Comparison of ENCODE assay signal across 9 mouse cellular contexts in genomic region chr9:58458341-58458740, GRCm38 (mm10). TPM values are rescaled to one million over a fixed set of nuclear protein-coding genes. Genes with fewer than 3 reads are reported as not detected.
DNase-seq lines count a peak whose midpoint lies in the region; ATAC-seq and TF ChIP-seq lines count a peak whose summit lies in the region.
"Had no signal": no experiment of that assay in that cellular context is flagged by ENCODE, and none has a peak within 500 bp of the region (broad histone marks: within the 10 kb centered on the region; RNA-seq: fewer than 3 reads in every experiment).

No protein-coding gene starts in this region.

- TF ChIP-seq EP300 in liver, postnatal 0 days (IDR thresholded peaks at IDR 0.05; ENCODE audit: low read depth) = no peak

- no peak for ATAC-seq in cerebellum, adult (ENCODE audit: insufficient number of reproducible peaks, low FRiP score, low TSS enrichment)
- ATAC-seq in liver, postnatal 0 days = no peak
- ATAC-seq in liver, embryonic 11.5 days (replicated peaks; ENCODE audit: low FRiP score) = no peak

- H3K4me3 ChIP-seq in cerebellum, adult 2 months (replicated peaks; ENCODE audit: insufficient read depth, low read depth, low read length) = no peak overlapping the region
- no peak overlapping the region for H3K4me3 ChIP-seq in liver, postnatal 0 days (ENCODE audit: low read depth, low read length)
- no peak overlapping the region for H3K4me3 ChIP-seq in liver, embryonic 11.5 days (ENCODE audit: low read depth, low read length)
- H3K4me3 ChIP-seq: limb, embryonic 15.5 days had no signal

- DNase-seq in cerebellum, adult 2 months = no peak
- no peak for DNase-seq in liver, postnatal 0 days
- no peak for DNase-seq in liver, embryonic 11.5 days (ENCODE audit: low spot score)
- DNase-seq in ZHBTc4 (ENCODE audit: low read depth, low spot score) = peak; percentile 82
- peak; percentile 10 for DNase-seq in lung, postnatal 10 days
- DNase-seq in thymus, postnatal 10 days (ENCODE audit: low spot score in 2 of 2) = no peak
- DNase-seq in layer of hippocampus, adult 11-12 months (ENCODE audit: low spot score) = no peak

- no peak for TF ChIP-seq POLR2A in cerebellum, adult 2 months (IDR thresholded peaks at IDR 0.05; ENCODE audit: borderline replicate concordance, insufficient read depth, low read length)

- no peaks in the 10 kb centered on the region for H3K36me3 ChIP-seq in liver, postnatal 0 days (replicated peaks; ENCODE audit: insufficient read depth, low read length)
- H3K36me3 ChIP-seq in liver, embryonic 11.5 days (ENCODE audit: control insufficient read depth, insufficient read depth, low read length) = no peaks in the 10 kb centered on the region
- H3K36me3 ChIP-seq: limb, embryonic 15.5 days had no signal

- no peak overlapping the region for H3K27ac ChIP-seq in cerebellum, adult 2 months (ENCODE audit: insufficient read depth, low read length)
- no peak overlapping the region for H3K27ac ChIP-seq in liver, postnatal 0 days (ENCODE audit: low read depth)
- H3K27ac ChIP-seq in liver, embryonic 11.5 days (ENCODE audit: low read depth, low read length) = no peak overlapping the region

- H3K4me1 ChIP-seq in cerebellum, adult 2 months (ENCODE audit: control insufficient read depth, insufficient read depth, low read length) = peaks cover 11% of the 10 kb centered on the region
- no peaks in the 10 kb centered on the region for H3K4me1 ChIP-seq in liver, postnatal 0 days (ENCODE audit: insufficient read depth)
- no peaks in the 10 kb centered on the region for H3K4me1 ChIP-seq in liver, embryonic 11.5 days (replicated peaks; ENCODE audit: control insufficient read depth, insufficient read depth, low read length)

- 76% methylated on average over 3 of the region's 3 CpGs for WGBS in cerebellum, adult 2 months
- 78% methylated on average over 3 of the region's 3 CpGs for WGBS in liver, postnatal 0 days (ENCODE audit: insufficient replicate concordance)
- WGBS in liver, embryonic 11.5 days = 72% methylated on average over 3 of the region's 3 CpGs

- H3K27me3 ChIP-seq in cerebellum, adult 2 months (ENCODE audit: control insufficient read depth, insufficient read depth, low read length) = no peaks in the 10 kb centered on the region; the same call in 1 of the 2 replicates
- H3K27me3 ChIP-seq in liver, postnatal 0 days (ENCODE audit: insufficient read depth, low read length) = 0 out of 2 replicates have a peak, but pooled peaks cover 3% of the 10 kb centered on the region
- peaks cover 8% of the 10 kb centered on the region; the same call in 1 of the 2 replicates for H3K27me3 ChIP-seq in liver, embryonic 11.5 days (replicated peaks; ENCODE audit: control insufficient read depth, insufficient read depth, low read length)
- H3K27me3 ChIP-seq: limb, embryonic 15.5 days had no signal

- no peak overlapping the region for H3K9ac ChIP-seq in liver, postnatal 0 days (replicated peaks)
- no peak overlapping the region for H3K9ac ChIP-seq in liver, embryonic 11.5 days (ENCODE audit: low read depth, low read length)
- H3K9ac ChIP-seq: limb, embryonic 15.5 days had no signal

- peak; percentile 8; the same call in 1 of the 2 replicates for TF ChIP-seq CTCF in cerebellum, adult 2 months (IDR thresholded peaks at IDR 0.05; ENCODE audit: borderline replicate concordance, insufficient read depth, low read depth, low read length)
- TF ChIP-seq CTCF in liver, postnatal 0 days (IDR thresholded peaks at IDR 0.05; ENCODE audit: low read depth) = peak; percentile 17; the same call in 1 of the 2 replicates

- H3K9me3 ChIP-seq in liver, postnatal 0 days (ENCODE audit: low read length) = no peaks in the 10 kb centered on the region
- no peaks in the 10 kb centered on the region for H3K9me3 ChIP-seq in liver, embryonic 11.5 days (ENCODE audit: control insufficient read depth, low read length)
- H3K9me3 ChIP-seq: limb, embryonic 15.5 days had no signal

- H3K4me2 ChIP-seq in liver, postnatal 0 days (ENCODE audit: low read depth, low read length) = no peak overlapping the region
- H3K4me2 ChIP-seq in liver, embryonic 11.5 days = no peak overlapping the region
- H3K4me2 ChIP-seq: limb, embryonic 15.5 days had no signal

RNA-seq across cellular contexts. Expression of gene Insyn1, which starts 30.1 kb away (rescaled TPM):
- 147 and 149 TPM in 2 replicates for polyA plus RNA-seq in cerebellum, adult 2 months (2012; rRNA removed)
- not detected in 2 replicates for polyA plus RNA-seq in liver, postnatal 0 days (2015; fragmentation: Nextera tagmentation; extraction: Ambion mirVana)
- 0.30 and 0.43 TPM in 2 replicates for polyA plus RNA-seq in liver, embryonic 11.5 days (2014; fragmentation: Nextera tagmentation; extraction: Ambion mirVana)

Comparison
In these comparisons a context has a peak if more than half of its experiments do, and no peak if none do; other contexts are left out.
1. DNase-seq: peak in ZHBTc4 (single experiment) and lung, postnatal 10 days (single experiment); none in cerebellum, adult 2 months (0 of 2), liver, postnatal 0 days (single experiment), liver, embryonic 11.5 days (single experiment), thymus, postnatal 10 days (0 of 2) and layer of hippocampus, adult 11-12 months (single experiment).
2. RNA of gene Insyn1, which starts 30.1 kb away (polyA plus RNA-seq): 147 to 149 TPM in cerebellum, adult 2 months; 0.30 to 0.43 TPM in liver, embryonic 11.5 days and not detected in liver, postnatal 0 days; every median in the first group is over 100 times any median in the second.